Mouse (Mus musculus) cerebellum, adult 11 months (tissue): ENCODE data around the gene Gemin4.

Experiments
- DNase-seq: peaks from one replicate; pipeline ENCODE4 v3.0.0; 2022

Gene Gemin4

GRCm38 (mm10) chr11:76217390-76217800 is at the start of gene Gemin4, which contains the start of gene Dbil5:
TSS of gene Gemin4 (minus strand) at chr11:76217664.
TSS of gene Dbil5 (plus strand) at chr11:76217608.
- DNase-seq, result peak; percentile 96

- DNase-seq, result no peak
Observed at GRCm38 (mm10) chr11:76262611-76263351, 45.3 kb upstream of the Gemin4 start.

GRCm38 (mm10) chr11:76261224-76261623 is 43.8 kb upstream of the Gemin4 start:
- no peak for DNase-seq

GRCm38 (mm10) chr11:76260208-76261050 is 43.0 kb upstream of the Gemin4 start:
- DNase-seq, result no peak

- no peak for DNase-seq
Observed at GRCm38 (mm10) chr11:76258511-76258910, 41.0 kb upstream of the Gemin4 start.

GRCm38 (mm10) chr11:76257386-76257785 is 39.9 kb upstream of the Gemin4 start:
- DNase-seq, result no peak

GRCm38 (mm10) chr11:76256129-76256528 is 38.7 kb upstream of the Gemin4 start:
- no peak for DNase-seq

- DNase-seq, result peak; percentile 76
Observed at GRCm38 (mm10) chr11:76255431-76256001, 38.1 kb upstream of the Gemin4 start.

- no peak for DNase-seq
Observed at GRCm38 (mm10) chr11:76253918-76254264, 36.4 kb upstream of the Gemin4 start.

GRCm38 (mm10) chr11:76253145-76253917 is 35.9 kb upstream of the Gemin4 start:
- peak; percentile 84 for DNase-seq

- peak; percentile 64 for DNase-seq
Observed at GRCm38 (mm10) chr11:76252036-76252435, 34.6 kb upstream of the Gemin4 start.

GRCm38 (mm10) chr11:76247239-76247638 is 29.8 kb upstream of the Gemin4 start:
- DNase-seq, result no peak

- DNase-seq, result no peak
Observed at GRCm38 (mm10) chr11:76246439-76246838, 29.0 kb upstream of the Gemin4 start.

- DNase-seq, result peak; percentile 21
Observed at GRCm38 (mm10) chr11:76243811-76244546, 26.5 kb upstream of the Gemin4 start.

GRCm38 (mm10) chr11:76242901-76243810 is 25.7 kb upstream of the Gemin4 start, which contains the start of the genes Mrm3 and Glod4:
TSS of gene Mrm3 (plus strand) at chr11:76243715.
TSS of gene Glod4 (minus strand) at chr11:76243725.
- peak; percentile 86 for DNase-seq

- DNase-seq, result no peak
Observed at GRCm38 (mm10) chr11:76239750-76240149, 22.3 kb upstream of the Gemin4 start.

GRCm38 (mm10) chr11:76236136-76236535 is 18.7 kb upstream of the Gemin4 start:
- DNase-seq, result no peak

GRCm38 (mm10) chr11:76225051-76225450 is 7.6 kb upstream of the Gemin4 start:
- no peak for DNase-seq

GRCm38 (mm10) chr11:76224631-76225030 is 7.2 kb upstream of the Gemin4 start:
- no peak for DNase-seq

- no peak for DNase-seq
Observed at GRCm38 (mm10) chr11:76216681-76217389, 629 bp downstream of the Gemin4 start.
